Mouse (Mus musculus): ENCODE data around the gene Prss29.

Prss29 gene

DNA sequence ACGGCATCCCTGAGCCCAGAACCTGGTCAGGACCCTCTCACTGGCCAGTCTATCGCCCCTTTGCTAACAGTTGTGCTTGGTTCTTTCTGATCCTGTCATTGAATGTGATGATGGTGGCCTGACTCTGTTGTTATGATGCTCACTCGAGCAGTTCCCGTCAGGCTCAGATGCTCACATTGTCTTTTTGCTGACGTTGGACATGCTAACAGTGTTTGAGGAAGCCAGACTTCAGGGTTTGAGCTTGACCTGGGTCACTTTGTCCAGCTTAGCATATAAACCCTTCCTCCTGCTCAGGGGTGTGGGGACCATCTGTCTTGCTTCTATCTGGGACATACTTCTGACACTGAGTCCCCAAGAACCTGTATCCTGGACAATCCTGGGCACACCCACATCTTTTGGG, at the start of gene Prss29:
Gene Prss29 (plus strand): TSS at position 301 of the 400 bp plus-strand sequence.
- no peak for DNase-seq (ENCODE audit: low read depth, low spot score)

DNA sequence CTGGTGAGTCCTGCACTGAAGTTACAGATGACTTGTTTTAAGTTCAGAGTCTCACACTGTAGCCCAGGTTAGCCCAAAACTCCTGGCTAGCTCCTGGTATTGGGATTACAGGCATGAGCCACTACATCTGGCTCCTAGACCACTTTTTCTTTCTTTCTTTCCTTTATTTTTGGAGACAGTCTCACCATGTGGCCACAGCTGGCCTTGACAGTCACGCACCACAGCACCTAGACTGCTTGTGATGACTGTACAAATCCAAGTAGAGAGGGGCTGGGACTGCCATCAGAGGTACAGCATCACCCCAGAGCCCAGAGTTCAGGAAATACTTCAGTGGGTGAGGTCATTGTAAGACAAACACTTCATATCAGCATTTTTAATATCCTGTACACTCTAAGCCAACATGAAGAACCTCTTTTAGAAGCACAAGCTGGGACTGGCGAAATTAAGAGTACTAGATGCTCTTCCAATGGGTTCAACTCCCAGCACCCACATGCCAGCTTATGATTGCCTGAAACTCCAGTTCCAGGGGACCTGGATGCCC, 47.6 kb upstream of the Prss29 start:
- DNase-seq (ENCODE audit: low read depth, low spot score): no peak

DNA sequence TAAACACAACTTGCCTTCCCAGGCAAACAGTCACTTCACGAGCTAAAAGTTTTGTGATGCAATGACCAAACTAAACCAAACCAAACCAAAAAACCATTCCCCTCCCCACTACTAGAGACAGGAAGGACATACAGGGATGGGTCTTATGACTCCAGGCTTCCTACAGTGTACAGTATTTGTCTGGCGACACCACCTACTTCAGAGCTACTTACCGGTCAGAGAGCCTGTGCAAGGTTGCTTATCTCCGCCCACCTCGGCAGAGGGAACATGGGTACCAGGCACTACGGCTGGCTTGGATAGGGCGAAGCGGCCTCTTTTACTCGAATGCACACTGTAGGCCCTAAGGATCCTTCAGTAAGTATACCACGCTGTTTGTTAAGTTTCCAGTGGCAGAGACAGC, 46.1 kb upstream of the Prss29 start:
- DNase-seq (ENCODE audit: low read depth, low spot score): peak; percentile 47

DNA sequence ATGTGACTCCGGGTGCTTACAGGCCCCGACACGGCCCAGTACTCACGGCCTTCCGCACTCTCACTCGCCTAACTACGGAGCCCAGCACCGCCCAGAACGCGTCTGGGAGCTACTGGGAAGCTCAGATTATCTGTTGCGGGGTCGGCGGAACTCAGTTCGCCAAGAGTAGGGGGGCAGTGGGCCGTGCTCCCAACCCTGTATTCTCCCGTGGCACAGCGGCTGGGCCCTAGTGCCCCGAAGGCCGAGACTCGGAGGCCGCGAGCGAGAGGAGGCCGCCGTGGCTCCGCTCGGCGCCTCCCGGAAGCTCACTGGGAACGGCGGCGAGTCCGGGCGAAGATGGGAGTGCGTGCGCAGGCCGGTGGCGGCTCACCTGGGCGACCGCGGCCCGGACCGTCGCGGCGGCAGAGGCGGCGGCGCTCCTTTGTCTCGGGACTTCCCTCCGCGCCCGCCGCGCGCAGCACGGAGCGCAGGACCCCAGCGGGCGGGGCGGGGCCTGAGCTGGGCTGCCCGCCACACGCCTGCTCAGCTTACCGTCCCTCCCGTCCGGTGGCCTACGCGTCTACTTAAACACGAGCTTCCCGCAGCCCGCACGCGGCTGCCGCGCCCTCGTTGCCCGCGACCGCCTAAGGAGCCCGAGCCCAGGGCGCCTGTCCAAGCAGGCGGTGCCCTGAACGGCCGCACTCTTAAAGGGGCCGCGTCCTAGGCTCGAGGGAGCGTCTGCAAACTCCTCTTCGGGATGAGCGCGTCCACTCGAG, 45.3 kb upstream of the Prss29 start:
- peak; percentile 87 for DNase-seq (ENCODE audit: low read depth, low spot score)

GRCm38 (mm10) chr17:25273706-25274501, 44.5 kb upstream of the Prss29 start:
- peak; percentile 98 for DNase-seq (ENCODE audit: low read depth, low spot score)

- DNase-seq (ENCODE audit: low read depth, low spot score): no peak
Observed at GRCm38 (mm10) chr17:25274571-25275346, 43.7 kb upstream of the Prss29 start, which contains the start of gene Ube2i. TSS of gene Ube2i (minus strand) at chr17:25274622.

DNA sequence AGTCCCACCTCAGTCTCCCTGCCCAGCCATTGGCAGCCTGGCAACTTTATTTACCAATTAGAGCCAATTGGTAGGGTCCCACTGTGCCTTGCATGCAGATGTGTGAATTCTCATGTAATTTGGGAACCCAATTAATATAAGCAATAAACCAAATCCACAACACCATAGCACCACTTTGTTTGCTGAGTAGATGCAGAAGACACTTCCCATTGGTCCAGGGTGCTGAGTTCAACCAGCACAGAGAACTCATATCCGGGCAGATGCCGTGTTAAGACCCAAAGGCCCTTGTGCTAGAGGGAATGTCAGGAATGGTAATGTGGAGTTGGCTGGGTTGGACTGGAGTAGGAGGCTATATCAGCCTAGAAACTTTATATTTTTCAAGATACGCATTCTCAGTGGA, 42.6 kb upstream of the Prss29 start:
- DNase-seq (ENCODE audit: low read depth, low spot score): no peak

DNA sequence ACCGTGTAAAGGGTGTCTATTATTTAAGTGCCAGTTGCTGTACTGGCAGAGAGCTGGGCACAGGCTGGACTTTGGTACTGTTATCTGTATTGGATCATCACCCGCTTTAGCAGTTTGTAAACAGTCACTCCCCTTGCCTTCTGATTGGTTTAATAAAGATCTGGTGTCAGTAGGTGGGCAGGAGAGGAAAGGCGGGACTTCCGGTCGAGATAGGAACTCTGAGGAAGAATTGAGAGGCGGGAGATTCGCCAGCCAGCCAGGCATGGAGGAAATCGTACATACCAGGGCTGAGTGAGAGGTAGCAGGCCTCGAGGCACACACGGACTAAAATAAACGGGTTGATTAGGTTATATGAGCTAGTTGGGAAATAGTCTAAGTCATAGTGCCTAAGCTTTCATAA, 36.3 kb upstream of the Prss29 start:
- peak; percentile 88 for DNase-seq (ENCODE audit: low read depth, low spot score)

GRCm38 (mm10) chr17:25285033-25285432, 33.4 kb upstream of the Prss29 start:
- peak; percentile 90 for DNase-seq (ENCODE audit: low read depth, low spot score)

DNA sequence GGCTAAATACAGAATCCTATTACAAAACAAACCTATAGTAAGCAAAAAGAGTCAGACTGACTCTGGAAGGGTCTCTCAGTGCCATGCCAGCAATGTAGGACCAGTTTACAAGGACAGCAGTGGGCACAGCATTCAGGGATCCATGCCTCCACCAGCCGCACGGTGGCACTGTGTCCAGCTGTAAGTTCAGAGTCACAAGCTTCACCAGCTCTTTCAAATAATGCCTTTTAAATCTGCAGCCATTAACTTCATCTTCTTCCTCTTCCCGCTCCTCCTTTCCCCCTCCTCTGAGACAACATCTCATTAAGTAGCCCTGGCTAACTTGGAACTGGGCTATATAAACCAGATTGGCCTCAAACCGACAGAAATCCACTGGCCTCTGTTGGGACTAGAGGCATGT, 29.6 kb upstream of the Prss29 start:
- peak; percentile 75 for DNase-seq (ENCODE audit: low read depth, low spot score)

- DNase-seq (ENCODE audit: low read depth, low spot score): no peak
Observed at GRCm38 (mm10) chr17:25290411-25290810, 28.0 kb upstream of the Prss29 start.

DNA sequence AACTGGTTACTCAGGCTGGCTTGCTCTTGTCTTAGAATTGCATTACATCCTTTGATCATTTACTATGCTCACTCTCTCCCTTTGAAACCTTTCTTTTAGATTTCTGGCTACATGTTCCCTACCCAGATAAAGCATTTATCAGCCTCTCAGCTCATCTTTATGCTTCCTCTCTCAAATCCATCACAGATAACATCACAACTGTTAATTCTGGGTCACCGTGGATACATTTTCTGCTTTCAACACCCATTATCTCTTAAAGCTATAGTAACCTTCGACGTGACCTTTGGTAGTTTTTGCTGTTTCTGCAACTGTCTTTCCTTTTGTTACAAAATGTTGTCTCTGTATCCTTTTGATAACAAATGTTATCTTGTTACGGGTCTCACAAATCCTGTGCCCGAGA, 25.0 kb upstream of the Prss29 start:
- DNase-seq (ENCODE audit: low read depth, low spot score): no peak

GRCm38 (mm10) chr17:25294111-25294510, 24.3 kb upstream of the Prss29 start:
- no peak for DNase-seq (ENCODE audit: low read depth, low spot score)

DNA sequence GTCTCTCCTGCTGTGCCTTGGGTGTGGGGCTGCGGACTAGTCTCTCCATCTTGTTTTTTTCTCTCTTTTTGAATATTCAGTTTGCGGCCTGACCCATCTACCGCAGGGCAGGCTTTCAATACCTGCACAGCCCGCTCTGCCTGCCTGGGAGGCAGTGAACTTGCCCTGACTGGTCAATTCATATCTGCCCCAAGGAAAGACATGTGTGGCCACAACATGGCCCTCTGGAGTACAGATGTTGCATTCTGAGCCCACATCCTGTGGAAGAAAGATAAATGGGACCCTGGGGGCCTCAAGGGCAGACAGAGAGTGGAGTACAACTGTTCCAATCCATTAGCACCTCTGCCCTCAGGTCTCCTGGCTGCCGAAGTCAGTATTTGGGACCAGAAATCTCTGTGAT, 20.4 kb upstream of the Prss29 start, which contains the start of gene Prss34:
Gene Prss34 (plus strand): TSS at position 301 of the 400 bp plus-strand sequence.
- DNase-seq (ENCODE audit: low read depth, low spot score): no peak

DNA sequence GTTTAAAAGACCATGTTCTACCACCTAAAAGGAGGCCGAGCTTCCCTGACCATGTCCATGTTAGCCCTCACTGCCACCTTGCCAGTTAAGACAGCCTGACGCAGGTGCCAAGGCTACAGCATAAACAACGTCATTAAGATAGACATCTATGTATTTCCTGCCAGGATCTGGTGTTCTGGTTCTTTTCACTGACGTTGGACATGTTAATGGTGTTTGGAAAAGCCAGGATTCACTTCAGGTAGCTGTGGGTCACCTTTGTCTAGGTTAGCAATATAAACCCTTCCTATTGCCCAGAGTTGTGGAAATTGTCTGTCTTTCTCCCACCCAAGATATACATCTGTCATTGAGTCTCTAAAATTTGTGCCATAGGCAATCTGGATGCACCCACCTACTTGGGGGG, 10.1 kb upstream of the Prss29 start, which contains the start of gene Prss28:
Gene Prss28 (plus strand): TSS at position 301 of the 400 bp plus-strand sequence.
- no peak for DNase-seq (ENCODE audit: low read depth, low spot score)

DNA sequence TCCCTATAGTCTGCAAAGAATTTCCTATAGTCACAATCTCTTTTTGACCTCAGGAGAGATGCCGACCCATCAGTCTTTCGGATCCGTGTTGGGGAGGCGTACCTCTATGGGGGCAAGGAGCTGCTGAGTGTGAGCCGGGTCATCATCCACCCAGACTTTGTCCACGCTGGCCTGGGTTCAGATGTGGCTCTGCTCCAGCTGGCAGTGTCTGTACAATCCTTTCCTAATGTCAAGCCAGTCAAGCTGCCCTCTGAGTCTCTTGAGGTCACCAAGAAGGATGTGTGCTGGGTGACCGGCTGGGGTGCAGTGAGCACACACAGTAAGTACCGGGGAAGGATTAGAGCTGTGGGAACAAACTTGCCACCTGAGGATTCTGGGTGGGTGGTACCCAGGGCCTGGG, 2.4 kb downstream of the Prss29 start:
- no peak for DNase-seq (ENCODE audit: low read depth, low spot score)

DNA sequence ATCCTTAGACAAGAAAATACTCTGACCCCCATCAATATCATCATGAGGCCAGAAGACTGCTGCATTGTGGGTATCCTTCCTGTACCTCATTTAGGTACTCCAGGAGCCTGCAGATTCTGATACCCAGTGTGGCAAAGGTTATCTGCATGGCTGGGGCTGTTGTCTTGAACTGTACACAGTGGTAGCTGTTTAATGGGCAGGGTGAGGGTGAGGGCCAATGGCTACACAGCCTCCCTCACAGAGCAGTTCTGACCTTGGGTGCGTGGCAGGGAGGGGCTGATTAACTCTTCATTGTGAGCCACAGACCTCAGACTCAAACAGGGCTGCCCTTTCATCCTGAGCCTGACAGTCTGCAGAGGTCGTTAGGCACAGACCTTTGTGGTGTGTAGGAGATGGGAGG, 4.5 kb downstream of the Prss29 start:
- DNase-seq (ENCODE audit: low read depth, low spot score): no peak

DNA sequence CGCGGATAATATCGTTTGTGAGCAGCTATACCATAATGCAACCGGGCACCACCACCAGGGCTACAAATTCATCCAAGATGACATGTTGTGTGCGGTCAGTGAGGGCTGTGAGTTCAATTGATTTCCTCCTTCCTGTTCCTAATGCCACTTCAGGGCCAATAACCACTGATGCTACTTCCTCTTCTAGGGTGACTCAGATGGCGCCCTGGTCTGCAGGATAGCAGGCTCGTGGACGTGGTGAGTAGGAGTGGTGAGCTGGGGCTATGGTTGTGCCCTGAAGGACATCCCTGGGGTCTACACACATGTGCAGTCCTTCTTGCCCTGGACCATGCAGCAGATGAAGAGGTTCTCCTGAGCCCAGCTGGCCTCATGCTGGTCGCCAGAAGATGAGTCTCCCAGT, 13.9 kb downstream of the Prss29 start:
- no peak for DNase-seq (ENCODE audit: low read depth, low spot score)

GRCm38 (mm10) chr17:25333943-25334342, 15.5 kb downstream of the Prss29 start:
- peak; percentile 83 for DNase-seq (ENCODE audit: low read depth, low spot score)

GRCm38 (mm10) chr17:25338218-25338617, 19.8 kb downstream of the Prss29 start:
- DNase-seq (ENCODE audit: low read depth, low spot score): no peak

- no peak for DNase-seq (ENCODE audit: low read depth, low spot score)
Observed at GRCm38 (mm10) chr17:25340003-25340402, 21.5 kb downstream of the Prss29 start.

DNA sequence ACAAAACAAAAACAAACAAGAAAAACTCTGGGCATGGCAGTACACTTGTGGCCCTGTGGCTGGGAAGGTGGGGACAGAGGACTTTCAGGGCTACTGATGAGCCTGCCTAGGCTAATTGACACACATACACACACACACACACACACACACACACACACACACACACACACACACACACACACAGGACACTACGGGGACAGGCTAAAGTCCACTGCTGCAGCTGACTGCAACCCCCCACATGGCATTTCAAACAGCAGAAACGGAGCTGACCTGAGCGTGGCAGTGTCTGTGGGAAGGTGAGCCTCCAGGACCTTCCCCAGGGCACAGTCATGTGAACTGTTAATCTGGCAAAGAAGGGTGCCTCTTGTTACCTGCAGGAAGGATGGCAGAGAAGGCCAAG, 23.0 kb downstream of the Prss29 start:
- DNase-seq (ENCODE audit: low read depth, low spot score): no peak

All from ES-CJ7 (cell line).